Mouse (Mus musculus) heart, adult 9 months (tissue): ENCODE measurements at regions not wholly inside any gene's neighbourhood (a gene's known extent, or its start where the extent isn't known, plus 50 kb on each side); places are given as distances from the start of the nearest gene placed in this dataset.

Experiments
- DNase-seq, 2 experiments: peaks; one replicate each; pipeline ENCODE4 v3.0.0; 2022; ENCODE audit warnings: low spot score in 2 of 2

- no peak for DNase-seq
Measured at GRCm38 (mm10) chr1:133981185-133981584, 55.9 kb upstream of the Fmod start.

DNA sequence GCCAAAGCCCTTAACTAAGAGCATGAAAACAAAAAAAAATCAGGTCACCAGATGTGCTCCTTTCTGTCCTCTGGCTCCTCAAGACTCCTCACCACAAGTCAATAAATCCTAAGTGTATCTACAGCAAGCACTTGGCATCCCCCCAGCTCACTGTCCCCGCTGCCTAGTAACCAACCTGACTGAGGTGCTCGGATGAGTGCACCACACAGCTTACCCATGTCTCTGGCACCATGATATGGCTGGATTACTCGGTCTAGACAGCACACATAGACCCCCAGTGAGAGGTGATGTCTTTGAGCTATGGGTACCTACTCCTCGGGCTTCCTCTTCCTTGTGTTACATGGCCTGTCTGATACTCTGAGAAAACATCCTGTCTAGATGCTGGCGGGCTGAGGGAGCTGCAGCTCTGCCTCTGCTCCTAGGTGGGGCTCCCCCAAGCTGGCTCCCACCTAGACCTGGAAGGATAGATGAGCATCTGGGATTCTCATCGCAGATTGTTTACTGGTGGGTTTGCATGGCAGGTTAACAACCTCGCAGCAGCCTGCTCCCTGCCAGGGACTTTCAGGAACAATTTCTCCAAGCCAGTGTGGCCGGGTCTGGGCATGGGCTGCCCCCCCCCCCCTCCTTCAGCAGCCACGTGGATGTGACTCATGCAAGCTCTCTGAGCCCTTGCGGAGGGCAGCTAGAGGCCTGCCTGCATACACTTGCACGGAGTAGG lies 57.2 kb upstream of the Prelp start:
- peak; percentile 49 to 67 for DNase-seq

DNA sequence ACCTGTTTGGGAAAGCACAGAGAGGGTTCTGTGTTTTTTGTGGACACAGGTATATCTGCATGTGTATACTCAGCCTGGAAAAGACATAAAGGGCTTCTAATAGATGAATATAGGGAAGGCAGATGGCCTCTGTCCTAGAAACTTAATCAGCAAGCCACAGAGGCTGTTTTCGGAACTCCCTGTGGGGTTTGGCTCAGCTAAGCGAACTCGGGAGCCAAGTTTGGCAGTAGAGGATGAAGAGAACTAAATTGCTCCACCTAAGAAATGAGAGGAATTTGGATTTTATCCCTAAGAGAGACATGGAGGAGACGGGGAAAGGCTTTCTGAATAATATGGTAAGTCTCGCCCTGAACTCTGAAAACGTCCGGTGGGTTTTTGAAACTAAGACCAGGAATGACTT lies 56.0 kb upstream of the Prelp start:
- peak; percentile 61 to 69 for DNase-seq

DNA sequence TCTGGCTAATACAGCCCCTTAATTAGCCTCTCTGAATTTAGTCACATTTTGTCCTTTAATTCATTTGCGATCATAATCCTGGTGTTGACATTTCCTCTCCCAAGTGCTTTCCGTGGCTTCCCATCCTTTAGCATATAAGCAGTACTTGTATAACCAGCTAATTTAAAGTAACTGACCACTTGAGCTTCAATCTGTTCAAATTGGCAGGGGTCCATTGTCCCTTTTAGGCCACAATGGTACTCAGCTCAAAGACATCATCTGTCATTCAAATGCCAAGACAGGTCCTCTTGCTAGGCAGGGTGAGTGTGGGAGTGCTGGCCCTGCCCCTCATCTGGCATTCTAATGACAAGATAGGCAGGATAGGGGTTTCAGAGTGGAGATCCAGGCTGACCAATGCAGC lies 52.6 kb upstream of the Prelp start:
- no peak for DNase-seq

- DNase-seq = no peak
Measured at GRCm38 (mm10) chr1:133971290-133971689, 50.1 kb upstream of the Prelp start.
